Mouse (Mus musculus) intestine, embryonic 16.5 days (tissue): ENCODE measurements around the gene Gpank1. TPM values are rescaled to one million over a fixed set of nuclear protein-coding genes. Genes with fewer than 3 reads are reported as not detected.

ENCODE experiments used
- ATAC-seq: fragments of 200-750 bp; cut with Nextera tagmentation; 2 replicates; pipeline ENCODE4 v1.8.0; 2017; ENCODE audit warnings: moderate TSS enrichment, moderate library complexity
- H3K27ac ChIP-seq: fragments of 300-500 bp; sonication (generic); 2 replicates; pipeline ENCODE4 v1.5.1; 2014; ENCODE audit warnings: mild to moderate bottlenecking, low read length
- H3K27me3 ChIP-seq: fragments of 300-500 bp; sonication (generic); replicated peaks from 2 replicates; pipeline ENCODE4 v1.6.1; 2014; ENCODE audit warnings: low read length, control low read depth, mixed read lengths; ENCODE audit not compliant: control insufficient read depth, insufficient read depth
- H3K36me3 ChIP-seq: fragments of 300-500 bp; sonication (generic); 2 replicates; pipeline ENCODE4 v1.6.1; 2014; ENCODE audit warnings: low read length, control low read depth; ENCODE audit not compliant: control insufficient read depth, insufficient read depth
- H3K4me1 ChIP-seq: fragments of 300-500 bp; sonication (generic); 2 replicates; pipeline ENCODE4 v1.6.1; 2014; ENCODE audit warnings: low read length, control low read depth, mixed read lengths; ENCODE audit not compliant: control insufficient read depth, insufficient read depth
- H3K4me2 ChIP-seq: fragments of 300-500 bp; sonication (generic); 2 replicates; pipeline ENCODE4 v1.6.1; 2014; ENCODE audit warnings: low read depth, low read length, control low read depth
- H3K4me3 ChIP-seq: fragments of 300-500 bp; sonication (generic); 2 replicates; pipeline ENCODE4 v1.5.1; 2014; ENCODE audit warnings: mild to moderate bottlenecking, low read length
- H3K9ac ChIP-seq: fragments of 300-500 bp; sonication (generic); 2 replicates; pipeline ENCODE4 v1.6.1; 2014; ENCODE audit warnings: low read depth, low read length
- H3K9me3 ChIP-seq: fragments of 300-500 bp; sonication (generic); 2 replicates; pipeline ENCODE4 v1.6.1; 2016; ENCODE audit warnings: low read length, control low read depth; ENCODE audit not compliant: control insufficient read depth
- WGBS: fragments of 180-500 bp; shearing (Covaris S2); extraction: QIAGEN DNeasy Blood & Tissue Kit; methylation state at CpG from one replicate; pipeline ENCODE4 v1.1.7; 2014; 5-methylcytosine and 5-hydroxymethylcytosine counted together
- polyA plus RNA-seq: library from polyadenylated mRNA; unstranded; fragments of >200 nt; fragmentation: Nextera tagmentation; extraction: Ambion mirVana; gene quantifications from 2 replicates; pipeline ENCODE4 v1.2.1, GENCODE M21; 2015

Gene Gpank1
- polyA plus RNA-seq, 1 experiment from 2014 or later = 21.3 TPM

GRCm38 (mm10) chr17:35159638-35160037 lies 38.4 kb downstream of the Gpank1 start:
- no peak for ATAC-seq
- Histone ChIP-seq H3K9me3 (no peaks in the 10 kb centered on the region), H3K4me2 (no peak overlapping the region), H3K4me1 (peaks cover 12% of the 10 kb centered on the region), H3K9ac (no peak overlapping the region), H3K27ac (no peak overlapping the region), H3K4me3 (no peak overlapping the region), H3K36me3 (peaks cover 64% of the 10 kb centered on the region), H3K27me3 (no peaks in the 10 kb centered on the region)
- WGBS = 86% methylated on average over 7 of the region's 7 CpGs

- Histone ChIP-seq H3K4me3 (no peak overlapping the region), H3K27ac (no peak overlapping the region), H3K9ac (no peak overlapping the region), H3K9me3 (no peaks in the 10 kb centered on the region), H3K4me1 (peaks cover 19% of the 10 kb centered on the region), H3K36me3 (peaks cover 49% of the 10 kb centered on the region), H3K27me3 (no peaks in the 10 kb centered on the region), H3K4me2 (no peak overlapping the region)
- no peak for ATAC-seq
- 87% methylated on average over 11 of the region's 11 CpGs for WGBS
These were observed 40.2 kb downstream of the Gpank1 start for GRCm38 (mm10) chr17:35161421-35161820.

- Histone ChIP-seq H3K36me3 (peaks cover 42% of the 10 kb centered on the region), H3K27me3 (no peaks in the 10 kb centered on the region), H3K9ac (0 out of 2 replicates have a peak overlapping the region, but pooled peaks have one; percentile 9), H3K4me3 (no peak overlapping the region), H3K4me2 (peak overlapping the region; percentile 77), H3K4me1 (peaks cover 20% of the 10 kb centered on the region), H3K9me3 (no peaks in the 10 kb centered on the region), H3K27ac (no peak overlapping the region)
- 67% methylated on average over 14 of the region's 14 CpGs for WGBS
- ATAC-seq = no peak
These were observed 40.9 kb downstream of the Gpank1 start for GRCm38 (mm10) chr17:35162121-35162520.

- Histone ChIP-seq H3K4me2 (peak overlapping the region; percentile 77), H3K27ac (no peak overlapping the region), H3K36me3 (peaks cover 36% of the 10 kb centered on the region), H3K27me3 (no peaks in the 10 kb centered on the region), H3K4me3 (peak overlapping the region; percentile 99), H3K9me3 (no peaks in the 10 kb centered on the region), H3K4me1 (peaks cover 20% of the 10 kb centered on the region), H3K9ac (peak overlapping the region; percentile 100)
- ATAC-seq = no peak
- WGBS = 34% methylated on average over 12 of the region's 12 CpGs
These were observed 41.5 kb downstream of the Gpank1 start for GRCm38 (mm10) chr17:35162730-35163129.

GRCm38 (mm10) chr17:35163326-35164081 lies 42.2 kb downstream of the Gpank1 start:
- Histone ChIP-seq H3K4me3 (peak overlapping the region; percentile 99), H3K36me3 (peaks cover 29% of the 10 kb centered on the region), H3K4me2 (peak overlapping the region; percentile 77), H3K4me1 (peaks cover 20% of the 10 kb centered on the region), H3K9ac (peak overlapping the region; percentile 100), H3K9me3 (no peaks in the 10 kb centered on the region), H3K27ac (peak overlapping the region; percentile 93), H3K27me3 (no peaks in the 10 kb centered on the region)
- ATAC-seq = no peak
- WGBS = 7% methylated on average over 8 of the region's 8 CpGs

GRCm38 (mm10) chr17:35164218-35164567 lies 42.9 kb downstream of the Gpank1 start:
- peaks cover 23% of the 10 kb centered on the region for H3K36me3 ChIP-seq
- 0% methylated on average over 25 of the region's 28 CpGs for WGBS
- peak overlapping the region; percentile 100 for H3K9ac ChIP-seq
- no peak for ATAC-seq
- H3K27me3 ChIP-seq = no peaks in the 10 kb centered on the region
- H3K4me3 ChIP-seq = peak overlapping the region; percentile 99
- peak overlapping the region; percentile 77 for H3K4me2 ChIP-seq
- H3K4me1 ChIP-seq = peaks cover 20% of the 10 kb centered on the region
- peak overlapping the region; percentile 93 for H3K27ac ChIP-seq
- no peaks in the 10 kb centered on the region for H3K9me3 ChIP-seq

- H3K27me3 ChIP-seq = no peaks in the 10 kb centered on the region
- ATAC-seq = peak; percentile 98
- peak within 1 kb of the TSS; percentile 100 for H3K9ac ChIP-seq
- peak within 1 kb of the TSS; percentile 99 for H3K27ac ChIP-seq
- peaks cover 17% of the 10 kb centered on the region for H3K36me3 ChIP-seq
- H3K9me3 ChIP-seq = no peaks in the 10 kb centered on the region
- H3K4me1 ChIP-seq = peaks cover 20% of the 10 kb centered on the region
- peak within 1 kb of the TSS; percentile 99 for H3K4me3 ChIP-seq
- H3K4me2 ChIP-seq = peak within 1 kb of the TSS; percentile 77
- under 1% methylated on average over 74 of the region's 89 CpGs for WGBS
These were observed 43.6 kb downstream of the Gpank1 start, which contains the start of gene Prrc2a for GRCm38 (mm10) chr17:35164568-35165450. Prrc2a (minus strand) TSS chr17:35164897.

- peak overlapping the region; percentile 51 for H3K4me2 ChIP-seq
- H3K27ac ChIP-seq = peak overlapping the region; percentile 99
- 20% methylated on average over 12 of the region's 12 CpGs for WGBS
- H3K9ac ChIP-seq = peak overlapping the region; percentile 68
- peaks cover 12% of the 10 kb centered on the region for H3K36me3 ChIP-seq
- no peaks in the 10 kb centered on the region for H3K27me3 ChIP-seq
- ATAC-seq = peak; percentile 87
- peak overlapping the region; percentile 56 for H3K4me3 ChIP-seq
- peaks cover 20% of the 10 kb centered on the region for H3K4me1 ChIP-seq
- H3K9me3 ChIP-seq = no peaks in the 10 kb centered on the region
These were observed 44.3 kb downstream of the Gpank1 start for GRCm38 (mm10) chr17:35165451-35166155.
